Mouse (Mus musculus) megakaryocyte, embryonic 14.5 days (primary cell): Measurements from ENCODE around the gene Nomo1.

Source experiments
- FLI1 ChIP-seq: IDR thresholded peaks from 2 replicates; pipeline ENCODE4 v1.6.1; 2012; ENCODE audit warnings: low read length, inconsistent platforms, mixed read lengths
- GATA1 ChIP-seq: IDR thresholded peaks from 3 replicates; pipeline ENCODE4 v1.6.1; 2012; ENCODE audit warnings: mixed read lengths, low read length, inconsistent platforms, borderline replicate concordance

DNA sequence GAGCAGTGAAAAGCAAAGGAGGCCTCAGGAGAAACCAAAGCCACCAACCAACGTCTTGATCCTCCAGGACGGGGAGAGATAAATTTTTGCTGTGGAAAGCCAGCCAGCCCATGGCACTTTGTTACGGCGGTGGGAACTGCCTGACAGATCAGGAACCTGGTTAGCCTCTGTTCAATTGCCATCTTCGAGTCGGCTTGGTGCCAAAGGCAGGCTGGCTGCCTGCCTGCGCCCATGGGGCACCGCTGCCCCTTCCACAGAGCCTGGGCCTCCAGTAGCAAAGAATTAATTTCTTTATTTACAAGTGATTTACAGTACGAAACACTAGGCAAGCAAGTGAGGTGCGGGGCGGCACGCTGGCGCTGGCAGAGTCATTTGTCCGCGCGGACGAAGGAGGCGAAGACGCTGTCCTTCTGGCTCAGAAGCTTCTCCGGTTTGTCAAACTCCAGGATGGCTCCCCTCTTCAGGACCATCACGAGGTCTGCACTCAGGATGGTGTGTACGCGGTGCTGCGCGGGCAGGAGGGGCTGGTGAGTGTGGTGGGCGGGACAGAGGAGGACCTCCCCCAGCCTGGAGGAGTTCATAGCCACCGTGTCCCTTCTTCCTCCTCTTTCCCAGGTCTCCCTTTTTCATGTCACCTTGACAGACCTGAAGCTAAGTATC, 70.9 kb downstream of the Nomo1 start:
- TF ChIP-seq GATA1 (no peak), FLI1 (no peak)
